Mouse (Mus musculus) hindbrain, embryonic 10.5 days (tissue): ENCODE data around the gene Hal. TPM values are rescaled to one million over a fixed set of nuclear protein-coding genes. Genes with fewer than 3 reads are reported as not detected.

Experiments used
- DNase-seq: peaks from one replicate; pipeline ENCODE4 v3.0.0-alpha.2; 2017; ENCODE audit warnings: low spot score
- H3K27ac ChIP-seq: fragments of 300-500 bp; sonication (generic); 2 replicates; pipeline ENCODE4 v1.5.1; 2016; ENCODE audit warnings: mild to moderate bottlenecking, moderate library complexity
- H3K27me3 ChIP-seq: fragments of 300-500 bp; sonication (generic); 2 replicates; pipeline ENCODE4 v1.6.1; 2016; ENCODE audit warnings: mild to moderate bottlenecking; ENCODE audit not compliant: poor library complexity, insufficient read depth, severe bottlenecking
- H3K36me3 ChIP-seq: fragments of 300-500 bp; sonication (generic); 2 replicates; pipeline ENCODE4 v1.6.1; 2016; ENCODE audit warnings: mild to moderate bottlenecking, moderate library complexity
- H3K4me1 ChIP-seq: fragments of 300-500 bp; sonication (generic); replicated peaks from 2 replicates; pipeline ENCODE4 v1.6.1; 2016; ENCODE audit warnings: mild to moderate bottlenecking
- H3K4me3 ChIP-seq: fragments of 300-500 bp; sonication (generic); 2 replicates; pipeline ENCODE4 v1.5.1; 2016; ENCODE audit warnings: mild to moderate bottlenecking, moderate library complexity
- H3K9me3 ChIP-seq: fragments of 300-500 bp; sonication (generic); 2 replicates; pipeline ENCODE4 v1.6.1; 2016; ENCODE audit warnings: mild to moderate bottlenecking, moderate library complexity
- WGBS: fragments of 180-500 bp; shearing (Covaris S2); methylation state at CpG from one replicate; pipeline ENCODE4 v1.1.7; 2016; 5-methylcytosine and 5-hydroxymethylcytosine counted together
- polyA plus RNA-seq: library from polyadenylated mRNA; unstranded; fragments of >200 nt; fragmentation: Nextera tagmentation; extraction: Ambion mirVana; gene quantifications from 2 replicates; pipeline ENCODE4 v1.2.1, GENCODE M21; 2016

Gene Hal
- polyA plus RNA-seq, 1 experiment from 2014 or later: 0.17 TPM

GRCm38 (mm10) chr10:93485055-93485691, 3.4 kb upstream of the Hal start:
- WGBS: 78% methylated on average over 8 of the region's 8 CpGs
- H3K4me3 ChIP-seq: no peak overlapping the region
- no peaks in the 10 kb centered on the region for H3K9me3 ChIP-seq
- H3K27me3 ChIP-seq: no peaks in the 10 kb centered on the region
- peaks cover 23% of the 10 kb centered on the region for H3K4me1 ChIP-seq
- peak; percentile 32 for DNase-seq
- H3K36me3 ChIP-seq: peaks cover 45% of the 10 kb centered on the region
- H3K27ac ChIP-seq: no peak overlapping the region

- 34% methylated on average over 4 of the region's 4 CpGs for WGBS
- H3K4me1 ChIP-seq: peaks cover 29% of the 10 kb centered on the region
- DNase-seq: peak; percentile 26
- no peaks in the 10 kb centered on the region for H3K27me3 ChIP-seq
- peaks cover 30% of the 10 kb centered on the region for H3K36me3 ChIP-seq
- H3K4me3 ChIP-seq: no peak overlapping the region
- H3K27ac ChIP-seq: no peak overlapping the region
- no peaks in the 10 kb centered on the region for H3K9me3 ChIP-seq
These were observed 1.9 kb upstream of the Hal start for GRCm38 (mm10) chr10:93486622-93487021.

- Histone ChIP-seq H3K36me3 (peaks cover 8% of the 10 kb centered on the region), H3K9me3 (no peaks in the 10 kb centered on the region), H3K4me1 (peaks cover 29% of the 10 kb centered on the region), H3K4me3 (no peak overlapping the region), H3K27me3 (no peaks in the 10 kb centered on the region), H3K27ac (peak overlapping the region; percentile 66)
- WGBS: 73% methylated on average over 6 of the region's 6 CpGs
- DNase-seq: no peak
These were observed 259 bp downstream of the Hal start for GRCm38 (mm10) chr10:93488828-93489226.

- H3K27ac ChIP-seq: no peak overlapping the region
- H3K4me3 ChIP-seq: no peak overlapping the region
- WGBS: 46% methylated on average over 4 of the region's 4 CpGs
- no peaks in the 10 kb centered on the region for H3K27me3 ChIP-seq
- no peak for DNase-seq
- H3K9me3 ChIP-seq: no peaks in the 10 kb centered on the region
- peaks cover under 1% of the 10 kb centered on the region; the same call in 1 of the 2 replicates for H3K36me3 ChIP-seq
- H3K4me1 ChIP-seq: peaks cover 29% of the 10 kb centered on the region
These were observed 1.9 kb downstream of the Hal start for GRCm38 (mm10) chr10:93490451-93490850.

GRCm38 (mm10) chr10:93500864-93501263, 12.3 kb downstream of the Hal start:
- 36% methylated on average over 10 of the region's 10 CpGs for WGBS
- no peaks in the 10 kb centered on the region for H3K27me3 ChIP-seq
- H3K27ac ChIP-seq: 0 out of 2 replicates have a peak overlapping the region, but pooled peaks have one; percentile 8
- DNase-seq: peak; percentile 14
- no peaks in the 10 kb centered on the region for H3K9me3 ChIP-seq
- H3K36me3 ChIP-seq: no peaks in the 10 kb centered on the region
- no peak overlapping the region for H3K4me3 ChIP-seq
- H3K4me1 ChIP-seq: peaks cover 9% of the 10 kb centered on the region; the same call in 1 of the 2 replicates

- Histone ChIP-seq H3K36me3 (no peaks in the 10 kb centered on the region), H3K9me3 (no peaks in the 10 kb centered on the region), H3K27me3 (no peaks in the 10 kb centered on the region), H3K4me1 (peaks cover 9% of the 10 kb centered on the region; the same call in 1 of the 2 replicates), H3K27ac (0 out of 2 replicates have a peak overlapping the region, but pooled peaks have one; percentile 8), H3K4me3 (no peak overlapping the region)
- no peak for DNase-seq
- 75% methylated on average over 10 of the region's 10 CpGs for WGBS
These were observed 12.8 kb downstream of the Hal start for GRCm38 (mm10) chr10:93501346-93501745.

GRCm38 (mm10) chr10:93508383-93508970, 19.9 kb downstream of the Hal start:
- WGBS: 88% methylated on average over 7 of the region's 7 CpGs
- Histone ChIP-seq H3K36me3 (no peaks in the 10 kb centered on the region), H3K27me3 (no peaks in the 10 kb centered on the region), H3K4me3 (no peak overlapping the region), H3K27ac (no peak overlapping the region), H3K9me3 (no peaks in the 10 kb centered on the region), H3K4me1 (0 out of 2 replicates have a peak, but pooled peaks cover 3% of the 10 kb centered on the region)
- no peak for DNase-seq

GRCm38 (mm10) chr10:93509532-93510153, 21.1 kb downstream of the Hal start:
- H3K9me3 ChIP-seq: no peaks in the 10 kb centered on the region
- 93% methylated on average over 15 of the region's 15 CpGs for WGBS
- H3K27me3 ChIP-seq: no peaks in the 10 kb centered on the region
- no peak overlapping the region for H3K27ac ChIP-seq
- H3K36me3 ChIP-seq: no peaks in the 10 kb centered on the region
- 0 out of 2 replicates have a peak, but pooled peaks cover 3% of the 10 kb centered on the region for H3K4me1 ChIP-seq
- no peak overlapping the region for H3K4me3 ChIP-seq
- no peak for DNase-seq

GRCm38 (mm10) chr10:93515419-93515818, 26.9 kb downstream of the Hal start:
- H3K4me1 ChIP-seq: no peaks in the 10 kb centered on the region
- H3K4me3 ChIP-seq: no peak overlapping the region
- no peaks in the 10 kb centered on the region for H3K9me3 ChIP-seq
- no peaks in the 10 kb centered on the region for H3K27me3 ChIP-seq
- no peak overlapping the region for H3K27ac ChIP-seq
- no peak for DNase-seq
- 25% methylated on average over 1 of the region's 1 CpGs for WGBS
- no peaks in the 10 kb centered on the region for H3K36me3 ChIP-seq

- no peak overlapping the region for H3K4me3 ChIP-seq
- DNase-seq: no peak
- no peaks in the 10 kb centered on the region for H3K9me3 ChIP-seq
- H3K27ac ChIP-seq: no peak overlapping the region
- H3K36me3 ChIP-seq: no peaks in the 10 kb centered on the region
- WGBS: 88% methylated on average over 12 of the region's 12 CpGs
- no peaks in the 10 kb centered on the region for H3K4me1 ChIP-seq
- no peaks in the 10 kb centered on the region for H3K27me3 ChIP-seq
These were observed 27.4 kb downstream of the Hal start for GRCm38 (mm10) chr10:93515927-93516326.

GRCm38 (mm10) chr10:93517754-93518153, 29.2 kb downstream of the Hal start:
- H3K36me3 ChIP-seq: no peaks in the 10 kb centered on the region
- H3K27me3 ChIP-seq: no peaks in the 10 kb centered on the region
- H3K4me1 ChIP-seq: no peaks in the 10 kb centered on the region
- H3K9me3 ChIP-seq: no peaks in the 10 kb centered on the region
- H3K4me3 ChIP-seq: no peak overlapping the region
- WGBS: 73% methylated on average over 4 of the region's 4 CpGs
- DNase-seq: no peak
- no peak overlapping the region for H3K27ac ChIP-seq

GRCm38 (mm10) chr10:93518186-93518585, 29.6 kb downstream of the Hal start:
- Histone ChIP-seq H3K27me3 (no peaks in the 10 kb centered on the region), H3K9me3 (no peaks in the 10 kb centered on the region), H3K36me3 (no peaks in the 10 kb centered on the region), H3K4me1 (no peaks in the 10 kb centered on the region), H3K4me3 (no peak overlapping the region), H3K27ac (no peak overlapping the region)
- 84% methylated on average over 4 of the region's 4 CpGs for WGBS
- no peak for DNase-seq

- no peak overlapping the region for H3K4me3 ChIP-seq
- WGBS: 86% methylated on average over 2 of the region's 2 CpGs
- no peak overlapping the region for H3K27ac ChIP-seq
- H3K9me3 ChIP-seq: no peaks in the 10 kb centered on the region
- no peaks in the 10 kb centered on the region for H3K4me1 ChIP-seq
- no peaks in the 10 kb centered on the region for H3K36me3 ChIP-seq
- DNase-seq: no peak
- H3K27me3 ChIP-seq: no peaks in the 10 kb centered on the region
These were observed 30.1 kb downstream of the Hal start for GRCm38 (mm10) chr10:93518620-93519019.
